Mouse (Mus musculus) heart, postnatal 0 days (tissue): ENCODE results near the gene Tas2r118. TPM values are rescaled to one million over a fixed set of nuclear protein-coding genes. Genes with fewer than 3 reads are reported as not detected.

Experiments used
- ATAC-seq: fragments of 200-750 bp; cut with Nextera tagmentation; 2 replicates; pipeline ENCODE4 v1.8.0; 2017; ENCODE audit warnings: low read depth, moderate number of reproducible peaks, moderate library complexity; ENCODE audit not compliant: insufficient read depth
- DNase-seq: peaks from one replicate; pipeline ENCODE4 v3.0.0-alpha.2; 2016; ENCODE audit warnings: low spot score
- H3K27ac ChIP-seq: fragments of 300-500 bp; sonication (generic); 2 replicates; pipeline ENCODE4 v1.5.1; 2014; ENCODE audit warnings: low read depth, mild to moderate bottlenecking
- H3K27me3 ChIP-seq: fragments of 300-500 bp; sonication (generic); 2 replicates; pipeline ENCODE4 v1.6.1; 2014; ENCODE audit warnings: low read length, mixed read lengths; ENCODE audit not compliant: control insufficient read depth, insufficient read depth
- H3K36me3 ChIP-seq: fragments of 300-500 bp; sonication (generic); replicated peaks from 2 replicates; pipeline ENCODE4 v1.6.1; 2014; ENCODE audit warnings: low read length, mixed read lengths; ENCODE audit not compliant: control insufficient read depth, insufficient read depth
- H3K4me1 ChIP-seq: fragments of 300-500 bp; sonication (generic); 2 replicates; pipeline ENCODE4 v1.6.1; 2014; ENCODE audit warnings: antibody characterized with exemption; ENCODE audit not compliant: control insufficient read depth, insufficient read depth
- H3K4me2 ChIP-seq: fragments of 300-500 bp; sonication (generic); 2 replicates; pipeline ENCODE4 v1.6.1; 2014; ENCODE audit warnings: low read depth, mild to moderate bottlenecking, low read length, moderate library complexity
- H3K4me3 ChIP-seq: fragments of 300-500 bp; sonication (generic); 2 replicates; pipeline ENCODE4 v1.5.1; 2014; ENCODE audit warnings: low read depth, low read length
- H3K9ac ChIP-seq: fragments of 300-500 bp; sonication (generic); replicated peaks from 2 replicates; pipeline ENCODE4 v1.6.1; 2014; ENCODE audit warnings: low read depth, low read length, mixed read lengths
- H3K9me3 ChIP-seq: fragments of 300-500 bp; sonication (generic); replicated peaks from 2 replicates; pipeline ENCODE4 v1.6.1; 2016; ENCODE audit warnings: low read length; ENCODE audit not compliant: control insufficient read depth
- CTCF ChIP-seq: IDR thresholded peaks from 2 replicates; pipeline ENCODE4 v1.5.1; 2016; ENCODE audit warnings: antibody characterized with exemption, control low read depth, low read depth
- EP300 ChIP-seq: IDR thresholded peaks from 2 replicates; pipeline ENCODE4 v1.6.1; 2016; ENCODE audit warnings: antibody characterized with exemption, low read depth
- WGBS: fragments of 180-500 bp; shearing (Covaris S2); extraction: QIAGEN DNeasy Blood & Tissue Kit; methylation state at CpG from one replicate; pipeline ENCODE4 v1.1.7; 2014; 5-methylcytosine and 5-hydroxymethylcytosine counted together
- polyA plus RNA-seq: library from polyadenylated mRNA; unstranded; fragments of >200 nt; fragmentation: Nextera tagmentation; extraction: Ambion mirVana; gene quantifications from 2 replicates; pipeline ENCODE4 v1.2.1, GENCODE M21; 2015
- total RNA-seq: library from RNA; depleted of rRNA; stranded (reverse); fragments of >200 nt; gene quantifications from 2 replicates; pipeline ENCODE4 v1.2.3, GENCODE M21; 2014; ENCODE audit warnings: low replicate concordance

Gene Tas2r118
- total and polyA plus RNA-seq, 2 experiments from 2014 or later = not detected

- H3K27ac ChIP-seq = no peak overlapping the region
- no peaks in the 10 kb centered on the region for H3K9me3 ChIP-seq
- WGBS = 57% methylated on average over 3 of the region's 3 CpGs
- no peak overlapping the region for H3K4me2 ChIP-seq
- TF ChIP-seq CTCF (no peak), EP300 (no peak)
- H3K4me3 ChIP-seq = no peak overlapping the region
- ATAC-seq (no peak), DNase-seq (no peak)
- H3K4me1 ChIP-seq = no peaks in the 10 kb centered on the region
- no peak overlapping the region for H3K9ac ChIP-seq
- H3K27me3 ChIP-seq = no peaks in the 10 kb centered on the region
- H3K36me3 ChIP-seq = no peaks in the 10 kb centered on the region
Observed at GRCm38 (mm10) chr6:23965925-23966324, 3.9 kb downstream of the Tas2r118 start.

DNA sequence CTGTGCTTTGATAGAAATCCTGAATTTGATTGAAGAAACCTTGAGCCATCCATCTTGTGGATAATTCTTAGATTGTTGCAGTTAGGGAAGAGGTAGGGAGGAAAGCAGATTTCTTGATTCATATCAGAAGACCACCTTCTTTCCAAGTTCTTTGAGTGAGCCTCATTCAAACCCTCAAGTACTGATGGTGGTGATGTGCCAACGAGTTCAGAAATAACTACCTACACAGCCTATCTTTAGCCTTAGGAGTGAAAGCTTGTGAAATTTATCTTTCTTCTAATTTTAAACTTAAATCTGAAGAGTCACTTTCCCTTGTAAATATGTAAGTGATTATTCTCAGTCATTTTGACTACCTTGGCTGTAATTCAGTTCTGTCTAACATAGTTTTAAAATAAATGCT lies 6.1 kb downstream of the Tas2r118 start:
- no peaks in the 10 kb centered on the region for H3K36me3 ChIP-seq
- no peak overlapping the region for H3K27ac ChIP-seq
- no peak overlapping the region for H3K4me2 ChIP-seq
- no peaks in the 10 kb centered on the region for H3K27me3 ChIP-seq
- no peaks in the 10 kb centered on the region for H3K9me3 ChIP-seq
- no peaks in the 10 kb centered on the region for H3K4me1 ChIP-seq
- DNase-seq (no peak), ATAC-seq (no peak)
- WGBS = 24% methylated on average over 1 of the region's 1 CpGs
- TF ChIP-seq CTCF = no peak
- TF ChIP-seq EP300 = no peak
- no peak overlapping the region for H3K9ac ChIP-seq
- no peak overlapping the region for H3K4me3 ChIP-seq

- Histone ChIP-seq H3K4me3 (no peak overlapping the region), H3K27ac (no peak overlapping the region), H3K4me1 (no peaks in the 10 kb centered on the region), H3K36me3 (no peaks in the 10 kb centered on the region), H3K9me3 (no peaks in the 10 kb centered on the region), H3K9ac (no peak overlapping the region), H3K27me3 (no peaks in the 10 kb centered on the region), H3K4me2 (no peak overlapping the region)
- TF ChIP-seq CTCF = no peak
- TF ChIP-seq EP300 = no peak
- DNase-seq (no peak), ATAC-seq (no peak)
- 79% methylated on average over 1 of the region's 1 CpGs for WGBS
Observed at GRCm38 (mm10) chr6:23940776-23941175, 29.1 kb downstream of the Tas2r118 start.

- no peak for ATAC-seq
- Histone ChIP-seq H3K4me2 (no peak overlapping the region), H3K9ac (no peak overlapping the region), H3K9me3 (no peaks in the 10 kb centered on the region), H3K27me3 (no peaks in the 10 kb centered on the region), H3K4me3 (no peak overlapping the region), H3K36me3 (no peaks in the 10 kb centered on the region), H3K27ac (no peak overlapping the region), H3K4me1 (no peaks in the 10 kb centered on the region)
- no peak for DNase-seq
- 72% methylated on average over 2 of the region's 2 CpGs for WGBS
- no peak for TF ChIP-seq EP300
- TF ChIP-seq CTCF = no peak
Observed at GRCm38 (mm10) chr6:23938575-23939488, 31.0 kb downstream of the Tas2r118 start.

- ATAC-seq (no peak), DNase-seq (no peak)
- 40% methylated on average over 4 of the region's 4 CpGs for WGBS
- Histone ChIP-seq H3K4me3 (no peak overlapping the region), H3K27ac (no peak overlapping the region), H3K9ac (no peak overlapping the region), H3K36me3 (no peaks in the 10 kb centered on the region), H3K27me3 (no peaks in the 10 kb centered on the region), H3K4me2 (no peak overlapping the region), H3K4me1 (no peaks in the 10 kb centered on the region), H3K9me3 (no peaks in the 10 kb centered on the region)
- TF ChIP-seq EP300 (no peak), CTCF (no peak)
Observed at GRCm38 (mm10) chr6:23936414-23936813, 33.4 kb downstream of the Tas2r118 start.
